Mouse (Mus musculus): ENCODE data around the gene Rgcc. TPM values are rescaled to one million over a fixed set of nuclear protein-coding genes. Genes with fewer than 3 reads are reported as not detected.

Rgcc gene
- total RNA-seq, 2 experiments from 2014 or later = 37.1 to 40.7 TPM

DNA sequence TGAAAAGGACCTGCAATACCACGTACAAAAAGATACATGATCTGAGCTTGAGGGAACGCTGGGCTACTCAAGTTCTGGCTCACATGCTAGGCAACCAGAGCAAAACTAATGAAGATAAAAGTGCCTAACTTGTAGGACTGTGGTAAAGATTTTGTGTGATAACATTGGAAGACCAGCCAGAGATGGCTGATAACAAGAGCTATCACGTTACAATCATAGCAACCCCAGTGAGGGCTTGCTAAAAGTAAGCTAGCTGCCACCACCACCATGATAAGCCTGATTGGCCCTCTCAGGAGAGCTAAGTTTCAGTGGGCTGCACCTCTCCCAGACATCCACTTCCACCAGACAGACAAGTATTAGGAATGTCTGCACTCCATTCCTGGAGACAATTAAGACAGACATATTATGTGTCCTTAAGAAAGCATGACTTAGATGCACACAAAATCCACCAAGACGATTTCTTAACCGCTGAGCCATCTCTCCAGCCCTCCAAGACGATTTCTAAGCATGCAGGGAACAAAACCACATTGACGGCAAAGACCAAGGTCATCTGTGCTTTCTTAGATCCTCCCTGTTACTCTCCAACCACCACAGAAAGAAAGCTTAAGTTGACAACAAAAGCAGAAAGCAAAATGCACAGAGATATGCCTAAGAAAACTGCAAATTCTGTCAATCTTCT, 3.0 kb downstream of the Rgcc start:
- H3K4me3 ChIP-seq = peak overlapping the region; percentile 37
- TF ChIP-seq CTCF (conservative IDR thresholded peaks at IDR 0.05) = no peak
- H3K27ac ChIP-seq = peak overlapping the region; percentile 56
- DNase-seq (ENCODE audit: low spot score in 2 of 2) = no peak

DNA sequence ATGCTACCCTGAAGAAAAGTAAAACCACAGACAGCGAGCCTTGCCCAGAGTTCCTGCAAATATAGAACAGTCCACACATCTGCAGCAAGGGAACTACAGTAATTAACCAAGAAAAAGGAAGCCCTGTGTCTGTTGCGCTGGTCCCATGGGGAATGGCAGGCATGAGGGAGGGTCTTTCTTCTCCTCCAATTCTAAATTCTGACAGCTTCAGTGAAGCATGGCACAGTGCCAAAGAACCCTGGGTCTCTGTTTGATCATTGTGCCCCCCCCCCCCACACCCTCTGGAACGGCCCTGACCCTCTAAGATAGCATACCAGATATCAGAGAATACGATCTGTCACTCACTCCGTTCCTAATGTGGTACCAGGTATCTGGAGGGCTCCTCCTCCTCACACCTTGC, 4.6 kb downstream of the Rgcc start:
- Histone ChIP-seq H3K4me3 (peak overlapping the region; percentile 22; the same call in 1 of the 2 replicates), H3K27ac (peak overlapping the region; percentile 29; the same call in 1 of the 2 replicates)
- TF ChIP-seq CTCF (conservative IDR thresholded peaks at IDR 0.05) = no peak
- DNase-seq (ENCODE audit: low spot score in 2 of 2) = no peak

DNA sequence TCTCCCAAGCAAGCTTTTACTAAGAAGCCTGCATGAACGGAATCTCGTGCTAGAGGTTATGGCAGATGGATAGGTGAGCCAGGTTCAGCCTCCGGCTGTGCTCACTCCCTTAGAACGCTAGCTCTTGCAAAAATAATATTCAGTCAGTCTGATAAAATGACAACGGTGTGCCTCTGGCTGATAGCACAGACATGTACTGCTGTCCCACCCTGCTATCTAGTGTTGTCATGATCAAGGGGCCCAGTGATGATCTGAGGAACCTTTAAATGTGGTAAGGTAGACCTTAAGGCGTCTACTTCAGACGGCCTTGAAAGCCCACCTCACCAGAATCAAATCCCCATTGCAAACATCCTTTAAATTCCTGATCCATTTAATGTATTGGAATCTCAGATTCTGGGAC, 5.2 kb downstream of the Rgcc start:
- DNase-seq (ENCODE audit: low spot score in 2 of 2) = no peak
- Histone ChIP-seq H3K4me3 (no peak overlapping the region; the same call in 1 of the 2 replicates), H3K27ac (no peak overlapping the region; the same call in 1 of the 2 replicates)
- no peak for TF ChIP-seq CTCF (conservative IDR thresholded peaks at IDR 0.05)

DNA sequence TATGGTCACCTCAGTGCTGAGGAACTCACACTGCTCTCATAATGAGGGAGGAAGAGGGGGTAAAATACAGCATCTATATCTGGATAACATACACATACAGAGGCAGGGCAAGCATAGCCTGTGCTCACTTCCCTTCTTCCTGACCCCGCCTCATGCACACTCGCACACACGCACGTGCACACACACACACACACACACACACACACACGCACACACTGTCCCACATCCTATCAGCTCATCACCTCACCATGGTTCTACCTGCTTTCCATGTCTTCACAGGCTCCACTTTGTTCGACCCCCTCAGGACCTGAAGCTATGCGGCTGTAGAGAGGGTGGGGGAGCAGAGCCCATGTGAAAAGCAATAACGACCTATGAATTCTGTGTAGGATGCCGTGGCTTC, 5.9 kb downstream of the Rgcc start:
- Histone ChIP-seq H3K4me3 (no peak overlapping the region), H3K27ac (no peak overlapping the region)
- no peak for TF ChIP-seq CTCF (conservative IDR thresholded peaks at IDR 0.05)
- no peak for DNase-seq (ENCODE audit: low spot score in 2 of 2)

DNA sequence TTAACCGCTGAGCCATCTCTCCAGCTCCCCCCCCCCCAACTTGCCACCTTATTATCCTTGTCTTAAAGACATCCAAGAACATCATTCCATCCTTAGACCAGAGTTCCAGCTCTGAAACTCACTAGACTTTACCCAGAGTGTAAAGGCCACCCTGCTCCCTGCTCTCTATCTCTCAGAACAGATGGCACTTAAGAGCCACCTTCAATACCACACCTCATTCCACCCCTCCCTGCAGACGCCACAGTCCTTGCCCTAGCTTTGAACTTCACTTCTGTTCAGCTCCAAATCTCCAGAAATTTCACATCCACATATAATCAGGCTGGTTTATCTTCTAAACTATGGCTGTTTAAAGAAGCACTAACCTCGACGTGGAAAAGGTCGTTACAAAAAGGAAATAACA, 6.5 kb downstream of the Rgcc start:
- DNase-seq (ENCODE audit: low spot score in 2 of 2) = no peak
- no peak for TF ChIP-seq CTCF (conservative IDR thresholded peaks at IDR 0.05)
- Histone ChIP-seq H3K27ac (no peak overlapping the region), H3K4me3 (no peak overlapping the region)

DNA sequence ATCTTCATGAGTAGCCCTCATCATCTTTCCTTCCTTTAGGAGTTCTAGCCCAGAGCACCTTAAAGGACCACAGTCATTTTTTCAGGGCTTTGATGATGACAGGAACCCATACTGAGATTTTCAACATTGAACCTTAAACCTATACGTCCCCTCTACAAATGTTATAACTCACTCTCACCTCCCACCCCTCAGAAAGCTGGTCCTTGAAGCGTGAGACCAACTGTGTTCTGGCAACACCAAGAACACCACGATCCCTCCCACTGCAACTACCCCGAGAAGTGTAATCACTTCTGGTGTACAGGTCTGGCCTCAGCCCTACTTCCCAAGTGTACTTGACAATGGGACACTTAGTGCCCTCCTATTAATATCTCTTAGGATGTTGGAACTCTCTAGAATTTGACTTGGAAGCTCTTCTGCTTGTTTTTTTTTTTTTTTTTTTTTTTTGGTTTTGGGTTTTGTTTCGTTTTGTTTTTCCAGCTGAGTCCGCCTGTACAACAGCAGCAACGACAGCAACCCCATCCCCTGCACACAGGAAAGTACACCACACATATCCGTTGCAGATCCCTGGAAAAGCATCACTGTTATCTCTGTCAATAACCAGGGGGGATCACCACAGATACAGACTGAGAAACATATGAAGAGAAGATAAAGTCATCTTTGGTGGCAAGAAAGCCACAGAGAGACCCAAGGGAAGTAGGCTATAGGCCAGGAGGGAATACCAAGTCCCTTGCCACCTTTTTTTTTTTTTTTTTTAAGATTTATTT, 7.2 kb downstream of the Rgcc start:
- H3K27ac ChIP-seq = peak overlapping the region; percentile 76
- DNase-seq (ENCODE audit: low spot score in 2 of 2) = no peak
- no peak overlapping the region; the same call in 1 of the 2 replicates for H3K4me3 ChIP-seq
- TF ChIP-seq CTCF (conservative IDR thresholded peaks at IDR 0.05) = no peak

DNA sequence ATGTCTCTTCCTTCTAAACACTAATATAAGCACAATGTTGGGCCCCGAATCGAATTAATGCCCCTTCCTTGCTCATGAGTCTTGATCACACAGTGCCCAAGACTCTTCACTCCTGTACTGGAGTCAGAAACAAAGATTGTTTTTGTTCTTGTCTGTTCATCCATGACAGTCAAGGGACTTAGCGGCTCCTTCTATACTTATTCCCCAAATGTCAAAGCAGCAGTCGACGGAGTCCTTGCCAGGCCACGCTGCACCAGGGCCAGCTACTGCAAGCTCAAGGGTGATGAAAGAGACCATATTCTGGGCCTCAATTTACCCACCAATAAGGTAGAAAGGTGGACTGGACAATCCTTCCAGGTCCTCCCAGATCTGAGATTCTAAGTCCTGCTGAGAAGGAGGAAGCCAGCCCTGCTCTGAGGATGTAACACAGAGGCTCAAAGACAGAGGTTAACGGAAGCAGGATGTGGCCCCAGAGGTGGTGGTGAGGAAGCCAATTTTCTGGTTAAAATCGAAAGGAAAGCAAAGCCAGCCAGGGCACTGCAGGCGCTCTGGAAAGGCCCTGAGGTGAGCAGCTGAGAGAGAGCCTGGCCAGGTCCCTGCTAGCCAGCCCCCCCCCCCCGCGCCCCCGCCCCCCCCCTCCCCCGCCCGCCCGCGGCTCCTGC, 8.2 kb downstream of the Rgcc start:
- TF ChIP-seq CTCF (conservative IDR thresholded peaks at IDR 0.05) = no peak
- Histone ChIP-seq H3K4me3 (no peak overlapping the region), H3K27ac (peak overlapping the region; percentile 73)
- DNase-seq (ENCODE audit: low spot score in 2 of 2) = no peak

DNA sequence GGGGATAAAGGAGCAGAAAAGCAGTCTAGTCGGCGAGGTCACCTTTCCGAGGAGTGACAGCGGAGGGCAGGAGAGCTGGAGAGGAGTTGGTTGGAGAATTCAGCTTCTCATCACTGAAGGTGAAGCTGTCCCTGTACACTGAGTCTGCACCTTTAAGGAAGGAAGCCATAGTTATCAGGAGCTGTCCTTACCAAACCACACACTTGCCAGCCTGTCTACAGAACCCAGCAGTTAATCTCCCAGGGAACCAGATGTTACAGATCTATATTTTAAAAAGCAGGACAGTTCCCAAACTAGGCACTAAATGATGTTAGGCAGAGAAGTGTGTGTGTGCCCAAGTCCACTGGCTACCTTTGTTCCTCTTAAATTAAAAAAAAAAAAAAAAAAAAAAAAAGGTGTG, 9.8 kb downstream of the Rgcc start:
- DNase-seq (ENCODE audit: low spot score in 2 of 2) = no peak
- no peak overlapping the region; the same call in 1 of the 2 replicates for H3K27ac ChIP-seq
- no peak overlapping the region for H3K4me3 ChIP-seq
- no peak for TF ChIP-seq CTCF (conservative IDR thresholded peaks at IDR 0.05)

DNA sequence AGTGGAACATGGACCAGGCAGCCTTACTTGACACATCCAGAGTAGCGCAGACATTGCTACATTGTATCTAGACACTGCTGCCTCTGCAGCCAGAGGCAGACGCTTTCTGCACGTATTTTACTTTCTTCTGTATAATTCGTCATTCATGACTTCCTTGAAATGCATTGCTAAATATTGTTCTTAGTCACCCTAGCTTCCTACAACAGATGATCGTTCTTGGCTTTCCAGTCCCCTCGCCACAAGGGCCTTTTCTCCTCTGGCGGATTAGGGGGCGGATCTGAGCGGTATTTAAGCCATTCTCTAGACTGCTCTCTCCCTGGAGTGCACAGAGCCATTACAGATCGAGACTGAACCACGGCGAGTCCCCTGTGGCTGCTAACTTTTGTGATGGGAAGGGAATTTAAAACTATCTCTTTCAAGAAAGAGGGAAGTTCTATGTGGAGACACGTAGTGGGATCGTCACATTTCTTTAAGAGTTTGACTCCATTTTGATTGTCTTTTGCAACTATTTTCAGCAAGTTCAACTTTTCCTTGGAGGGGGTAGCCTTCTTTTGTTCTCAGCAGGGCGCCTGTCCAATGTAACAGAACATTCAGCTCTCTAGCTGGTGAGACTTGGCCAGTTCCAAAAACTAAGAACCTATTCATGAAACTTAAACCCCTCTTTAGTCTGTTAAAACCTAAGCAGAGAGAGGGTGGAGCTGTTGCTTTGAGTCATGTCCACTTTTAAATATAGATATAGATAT, 10.6 kb downstream of the Rgcc start:
- no peak overlapping the region for H3K4me3 ChIP-seq
- peak overlapping the region; percentile 60 for H3K27ac ChIP-seq
- DNase-seq (ENCODE audit: low spot score in 2 of 2) = no peak
- TF ChIP-seq CTCF (conservative IDR thresholded peaks at IDR 0.05) = no peak

DNA sequence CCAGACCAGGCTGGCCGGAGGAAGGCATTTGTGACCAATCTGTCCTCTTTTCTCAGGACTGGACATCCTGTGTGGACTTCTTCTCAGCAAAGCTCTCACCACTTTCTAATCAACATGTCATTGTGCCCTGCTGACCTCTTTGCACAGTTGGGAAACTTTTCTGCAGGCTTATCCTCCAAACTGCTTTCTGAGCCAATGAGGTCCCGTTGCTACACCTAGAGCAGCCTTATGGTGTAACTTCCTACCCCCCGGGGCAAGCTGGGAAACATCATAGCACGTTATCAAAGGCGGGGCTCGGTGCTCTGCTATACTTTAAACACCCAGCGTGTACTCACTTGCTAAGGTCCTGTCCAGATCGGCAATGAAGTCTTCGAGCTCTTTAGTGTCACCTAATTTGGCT, 11.5 kb downstream of the Rgcc start:
- no peak for DNase-seq (ENCODE audit: low spot score in 2 of 2)
- Histone ChIP-seq H3K27ac (peak overlapping the region; percentile 60; the same call in 1 of the 2 replicates), H3K4me3 (no peak overlapping the region)
- no peak for TF ChIP-seq CTCF (conservative IDR thresholded peaks at IDR 0.05)

DNA sequence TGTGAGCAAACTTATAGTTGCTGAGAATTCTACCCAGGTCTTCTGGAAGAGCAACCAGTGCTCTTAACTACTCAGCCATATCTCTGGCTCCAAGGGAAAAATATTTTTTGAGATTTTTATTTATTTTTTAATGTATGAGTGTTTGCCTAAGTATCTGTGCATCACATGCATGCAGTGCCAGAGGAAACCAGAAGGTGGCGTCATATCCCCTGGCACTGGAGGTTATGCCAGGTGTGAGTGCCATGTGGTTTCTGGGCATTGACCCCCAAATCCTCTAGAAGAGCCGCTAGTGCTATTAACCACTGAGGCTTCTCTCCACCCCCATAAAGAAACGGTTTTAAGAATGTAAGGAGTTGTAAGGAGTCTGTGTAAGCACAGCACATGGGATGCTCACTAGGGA, 13.2 kb downstream of the Rgcc start:
- DNase-seq (ENCODE audit: low spot score in 2 of 2) = no peak
- H3K27ac ChIP-seq = no peak overlapping the region
- TF ChIP-seq CTCF (conservative IDR thresholded peaks at IDR 0.05) = peak; percentile 71
- no peak overlapping the region for H3K4me3 ChIP-seq

DNA sequence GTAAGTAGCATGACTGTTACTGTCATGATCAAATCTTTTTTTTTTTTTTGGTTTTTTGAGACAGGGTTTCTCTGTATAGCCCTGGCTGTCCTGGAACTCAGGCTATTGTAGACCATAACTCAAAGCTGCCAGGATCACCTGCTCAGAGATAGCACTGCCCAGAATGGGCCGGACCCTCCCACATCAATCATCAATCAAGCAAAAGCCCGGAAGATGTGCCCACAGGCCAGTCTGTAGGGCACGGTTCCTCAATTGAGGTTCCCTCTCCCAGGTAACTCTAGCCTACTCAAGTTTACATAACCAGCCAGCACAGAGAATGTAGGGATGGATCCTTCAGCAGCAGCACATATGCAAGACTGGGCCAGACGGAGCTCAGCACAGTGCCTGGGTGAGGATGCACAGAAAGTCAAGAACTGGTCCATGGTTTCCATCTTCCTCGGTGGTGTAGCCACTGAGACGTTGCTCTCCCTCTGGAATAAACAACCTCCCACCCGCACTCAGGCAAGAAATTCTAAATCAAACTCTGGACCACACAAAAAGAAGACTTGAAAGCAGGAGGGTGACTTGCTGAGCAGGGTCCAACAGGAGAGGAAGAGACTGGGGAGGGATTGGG, 14.1 kb downstream of the Rgcc start:
- H3K4me3 ChIP-seq = no peak overlapping the region
- no peak for TF ChIP-seq CTCF (conservative IDR thresholded peaks at IDR 0.05)
- no peak for DNase-seq (ENCODE audit: low spot score in 2 of 2)
- no peak overlapping the region for H3K27ac ChIP-seq
